Mouse (Mus musculus) midbrain, embryonic 13.5 days (tissue): ENCODE data around the gene Wee2. TPM values are rescaled to one million over a fixed set of nuclear protein-coding genes. Genes with fewer than 3 reads are reported as not detected.

Experiments used
- ATAC-seq: fragments of 200-750 bp; cut with Nextera tagmentation; 2 replicates; pipeline ENCODE4 v1.8.0; 2017; ENCODE audit warnings: mild to moderate bottlenecking, moderate TSS enrichment, moderate library complexity
- H3K27ac ChIP-seq: fragments of 300-500 bp; sonication (generic); 2 replicates; pipeline ENCODE4 v1.5.1; 2015; ENCODE audit warnings: inconsistent platforms, mild to moderate bottlenecking, moderate library complexity
- H3K27me3 ChIP-seq: fragments of 300-500 bp; sonication (generic); 2 replicates; pipeline ENCODE4 v1.6.1; 2015; ENCODE audit warnings: mild to moderate bottlenecking, inconsistent platforms
- H3K36me3 ChIP-seq: fragments of 300-500 bp; sonication (generic); 2 replicates; pipeline ENCODE4 v1.6.1; 2015; ENCODE audit warnings: mild to moderate bottlenecking, inconsistent platforms
- H3K4me1 ChIP-seq: fragments of 300-500 bp; sonication (generic); replicated peaks from 2 replicates; pipeline ENCODE4 v1.6.1; 2015; ENCODE audit warnings: inconsistent platforms
- H3K4me2 ChIP-seq: fragments of 300-500 bp; sonication (generic); replicated peaks from 2 replicates; pipeline ENCODE4 v1.6.1; 2015; ENCODE audit warnings: moderate library complexity, mild to moderate bottlenecking, inconsistent platforms
- H3K4me3 ChIP-seq: fragments of 300-500 bp; sonication (generic); replicated peaks from 2 replicates; pipeline ENCODE4 v1.5.1; 2015; ENCODE audit warnings: mild to moderate bottlenecking, inconsistent platforms
- H3K9ac ChIP-seq: fragments of 300-500 bp; sonication (generic); replicated peaks from 2 replicates; pipeline ENCODE4 v1.6.1; 2015; ENCODE audit warnings: mild to moderate bottlenecking, inconsistent platforms
- H3K9me3 ChIP-seq: fragments of 300-500 bp; sonication (generic); 2 replicates; pipeline ENCODE4 v1.6.1; 2016; ENCODE audit warnings: mild to moderate bottlenecking, inconsistent platforms
- WGBS: fragments of 180-500 bp; shearing (Covaris S2); methylation state at CpG from one replicate; pipeline ENCODE4 v1.1.7; 2015; 5-methylcytosine and 5-hydroxymethylcytosine counted together
- polyA plus RNA-seq: library from polyadenylated mRNA; unstranded; fragments of >200 nt; fragmentation: Nextera tagmentation; extraction: Ambion mirVana; gene quantifications from 2 replicates; pipeline ENCODE4 v1.2.1, GENCODE M21; 2015

Wee2 gene
- polyA plus RNA-seq, 1 experiment from 2014 or later = 0.13 TPM

DNA sequence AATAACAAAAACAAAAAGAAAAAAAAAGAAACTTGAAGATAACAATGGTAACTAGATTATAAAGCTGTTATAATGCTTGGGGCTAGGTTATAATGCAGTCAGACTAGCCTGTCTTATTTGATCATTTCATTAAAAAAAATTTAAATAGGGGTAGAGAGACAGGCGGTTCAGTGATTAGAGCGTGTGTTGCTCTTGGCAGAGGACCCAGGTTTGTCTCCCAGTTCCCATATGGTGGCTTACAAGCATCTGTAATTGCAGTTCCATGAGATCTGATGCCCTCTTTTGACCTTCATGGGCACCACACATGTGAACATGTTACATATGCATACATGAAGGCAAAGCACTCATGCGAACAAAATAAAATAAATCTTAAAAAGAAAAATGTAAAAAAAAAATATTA is 2.4 kb downstream of the Wee2 start:
- ATAC-seq = no peak
- Histone ChIP-seq H3K27me3 (peaks cover 18% of the 10 kb centered on the region), H3K4me2 (no peak overlapping the region), H3K9ac (no peak overlapping the region), H3K36me3 (no peaks in the 10 kb centered on the region), H3K9me3 (no peaks in the 10 kb centered on the region), H3K4me3 (no peak overlapping the region), H3K4me1 (0 out of 2 replicates have a peak, but pooled peaks cover 4% of the 10 kb centered on the region), H3K27ac (no peak overlapping the region)
- 71% methylated on average over 3 of the region's 3 CpGs for WGBS

DNA sequence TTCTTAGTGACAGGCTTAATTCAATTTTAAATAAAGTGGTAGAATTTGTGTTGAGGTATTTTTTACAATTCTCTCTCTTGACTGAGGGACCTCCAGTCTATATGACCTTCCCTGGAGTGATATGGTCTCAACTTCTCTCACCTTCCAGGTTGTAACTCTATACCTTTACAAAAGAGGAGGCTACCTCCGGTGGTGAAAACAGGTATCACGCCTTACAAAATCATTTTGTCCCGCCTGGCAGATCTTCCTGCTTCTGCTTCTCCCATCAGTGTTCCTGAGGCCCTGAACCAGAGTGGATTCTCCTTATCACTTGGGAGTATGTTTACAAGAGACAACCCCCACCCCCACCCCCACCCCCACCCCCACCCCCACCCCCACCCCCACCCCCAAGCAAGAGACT is 2.9 kb downstream of the Wee2 start:
- Histone ChIP-seq H3K4me2 (no peak overlapping the region), H3K9ac (no peak overlapping the region), H3K36me3 (no peaks in the 10 kb centered on the region), H3K9me3 (no peaks in the 10 kb centered on the region), H3K4me3 (no peak overlapping the region), H3K27me3 (peaks cover 18% of the 10 kb centered on the region), H3K4me1 (no peaks in the 10 kb centered on the region), H3K27ac (no peak overlapping the region)
- 40% methylated on average over 3 of the region's 3 CpGs for WGBS
- no peak for ATAC-seq

DNA sequence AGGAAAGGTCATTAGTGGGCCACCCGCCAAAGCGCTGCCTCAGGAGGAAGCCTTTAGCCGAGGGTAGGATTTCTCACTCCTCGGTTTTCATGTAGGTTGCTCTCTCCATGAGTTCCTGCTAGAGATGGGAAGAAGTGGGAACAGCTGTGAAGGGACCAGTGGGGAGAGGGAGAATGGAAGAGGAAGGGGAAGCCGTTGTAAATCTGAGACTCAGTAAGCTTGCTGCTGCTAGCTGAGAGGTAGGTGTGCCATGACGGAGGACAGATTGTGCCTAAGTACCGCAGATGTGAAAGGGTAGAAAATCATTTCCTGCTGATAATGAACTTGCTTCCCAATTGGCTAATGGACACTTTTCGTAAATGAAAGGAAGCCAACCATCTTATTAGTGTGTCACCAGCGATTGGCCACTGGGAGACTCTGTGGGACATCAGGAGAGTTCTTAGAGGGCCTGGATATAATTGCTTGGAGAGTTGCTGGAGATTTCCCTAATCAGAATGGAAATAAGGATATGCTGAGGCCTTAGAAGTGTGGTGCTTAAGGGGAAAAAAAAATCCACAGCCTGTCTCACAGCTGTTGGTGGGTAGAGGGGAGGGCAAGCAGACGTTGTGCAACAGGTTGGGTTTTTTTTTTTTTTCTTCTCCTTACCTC is 4.5 kb downstream of the Wee2 start:
- no peaks in the 10 kb centered on the region for H3K9me3 ChIP-seq
- H3K4me1 ChIP-seq = no peaks in the 10 kb centered on the region
- no peak overlapping the region for H3K27ac ChIP-seq
- H3K4me2 ChIP-seq = no peak overlapping the region
- WGBS = 45% methylated on average over 10 of the region's 10 CpGs
- peaks cover 6% of the 10 kb centered on the region for H3K27me3 ChIP-seq
- peak; percentile 58 for ATAC-seq
- H3K4me3 ChIP-seq = no peak overlapping the region
- no peak overlapping the region for H3K9ac ChIP-seq
- H3K36me3 ChIP-seq = no peaks in the 10 kb centered on the region

DNA sequence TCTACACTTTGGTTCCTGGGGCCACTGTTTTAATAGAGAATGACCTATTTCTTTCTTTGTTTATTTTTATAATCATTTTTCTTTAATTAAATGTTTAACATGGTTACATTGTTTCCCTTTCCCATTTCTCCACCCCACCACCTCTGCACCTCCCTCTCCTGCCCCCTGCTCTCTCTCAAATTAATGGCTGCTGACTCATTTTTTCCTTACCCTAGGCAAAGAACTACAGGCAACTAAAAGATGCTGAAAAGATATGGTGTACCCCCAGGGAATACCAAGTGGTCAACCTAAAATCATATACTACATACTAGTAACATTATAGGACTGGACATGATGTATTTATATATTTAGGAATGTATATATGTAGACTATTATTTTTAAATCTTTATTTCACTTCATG is 9.7 kb downstream of the Wee2 start:
- no peaks in the 10 kb centered on the region for H3K36me3 ChIP-seq
- no peak overlapping the region for H3K9ac ChIP-seq
- no peaks in the 10 kb centered on the region for H3K27me3 ChIP-seq
- ATAC-seq = no peak
- no peaks in the 10 kb centered on the region for H3K9me3 ChIP-seq
- no peak overlapping the region for H3K4me2 ChIP-seq
- no peak overlapping the region for H3K4me3 ChIP-seq
- H3K27ac ChIP-seq = no peak overlapping the region
- no peaks in the 10 kb centered on the region for H3K4me1 ChIP-seq

DNA sequence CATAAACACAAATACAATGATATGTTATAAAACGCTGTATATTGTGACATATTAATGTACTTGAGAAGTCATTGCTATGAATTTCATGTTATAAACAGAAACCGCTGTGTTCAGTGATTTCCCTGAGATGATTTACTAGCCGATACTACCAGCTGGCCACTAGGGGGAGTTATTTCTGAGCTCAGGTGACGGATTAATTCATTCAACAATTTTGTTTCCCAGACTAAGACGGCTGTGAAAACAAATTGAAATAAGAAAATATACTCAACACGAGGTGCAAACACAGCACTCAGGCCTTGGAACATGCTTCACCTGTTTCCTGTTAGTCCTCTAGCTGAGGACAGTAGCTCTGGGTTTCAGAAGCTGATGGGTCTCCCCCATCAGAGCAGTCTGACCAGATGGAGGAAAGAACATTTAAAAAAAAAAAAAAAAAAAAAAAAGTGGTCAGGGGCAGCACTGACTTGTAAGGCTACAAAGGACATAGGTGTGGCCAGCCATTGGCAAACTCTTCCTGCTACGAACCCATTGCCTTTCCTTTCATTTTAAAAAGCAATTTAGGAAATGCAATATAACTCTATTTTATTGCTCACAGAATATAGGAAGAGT is 15.7 kb downstream of the Wee2 start:
- H3K36me3 ChIP-seq = no peaks in the 10 kb centered on the region
- no peaks in the 10 kb centered on the region for H3K4me1 ChIP-seq
- no peak overlapping the region for H3K27ac ChIP-seq
- H3K4me2 ChIP-seq = no peak overlapping the region
- 0 out of 2 replicates have a peak, but pooled peaks cover under 1% of the 10 kb centered on the region for H3K27me3 ChIP-seq
- no peak for ATAC-seq
- H3K9ac ChIP-seq = no peak overlapping the region
- 21% methylated on average over 7 of the region's 7 CpGs for WGBS
- H3K4me3 ChIP-seq = no peak overlapping the region
- H3K9me3 ChIP-seq = no peaks in the 10 kb centered on the region

DNA sequence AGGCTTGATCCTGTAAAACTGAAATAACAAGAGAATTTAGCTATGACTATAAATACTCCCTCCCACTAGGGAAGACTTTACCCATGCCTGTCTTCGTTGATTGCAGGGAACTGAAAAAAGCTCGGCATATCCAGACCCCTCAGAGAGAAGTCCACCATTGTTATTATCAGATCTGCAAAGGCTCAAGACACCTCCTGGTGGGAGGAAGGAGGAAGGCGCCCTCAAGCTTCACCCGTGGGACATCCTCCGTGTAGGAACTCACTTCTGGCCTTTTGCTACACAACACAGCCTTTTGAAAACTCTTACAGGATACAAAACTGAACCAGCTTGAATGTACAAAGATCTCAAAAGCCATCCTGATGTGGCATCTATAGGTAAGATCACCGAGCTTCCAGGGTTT is 26.8 kb downstream of the Wee2 start:
- no peaks in the 10 kb centered on the region for H3K36me3 ChIP-seq
- 53% methylated on average over 6 of the region's 6 CpGs for WGBS
- 0 out of 2 replicates have a peak, but pooled peaks cover 2% of the 10 kb centered on the region for H3K4me1 ChIP-seq
- H3K9ac ChIP-seq = no peak overlapping the region
- no peak overlapping the region for H3K27ac ChIP-seq
- no peak overlapping the region for H3K4me3 ChIP-seq
- ATAC-seq = no peak
- H3K27me3 ChIP-seq = 0 out of 2 replicates have a peak, but pooled peaks cover 6% of the 10 kb centered on the region
- H3K9me3 ChIP-seq = no peaks in the 10 kb centered on the region
- no peak overlapping the region for H3K4me2 ChIP-seq

DNA sequence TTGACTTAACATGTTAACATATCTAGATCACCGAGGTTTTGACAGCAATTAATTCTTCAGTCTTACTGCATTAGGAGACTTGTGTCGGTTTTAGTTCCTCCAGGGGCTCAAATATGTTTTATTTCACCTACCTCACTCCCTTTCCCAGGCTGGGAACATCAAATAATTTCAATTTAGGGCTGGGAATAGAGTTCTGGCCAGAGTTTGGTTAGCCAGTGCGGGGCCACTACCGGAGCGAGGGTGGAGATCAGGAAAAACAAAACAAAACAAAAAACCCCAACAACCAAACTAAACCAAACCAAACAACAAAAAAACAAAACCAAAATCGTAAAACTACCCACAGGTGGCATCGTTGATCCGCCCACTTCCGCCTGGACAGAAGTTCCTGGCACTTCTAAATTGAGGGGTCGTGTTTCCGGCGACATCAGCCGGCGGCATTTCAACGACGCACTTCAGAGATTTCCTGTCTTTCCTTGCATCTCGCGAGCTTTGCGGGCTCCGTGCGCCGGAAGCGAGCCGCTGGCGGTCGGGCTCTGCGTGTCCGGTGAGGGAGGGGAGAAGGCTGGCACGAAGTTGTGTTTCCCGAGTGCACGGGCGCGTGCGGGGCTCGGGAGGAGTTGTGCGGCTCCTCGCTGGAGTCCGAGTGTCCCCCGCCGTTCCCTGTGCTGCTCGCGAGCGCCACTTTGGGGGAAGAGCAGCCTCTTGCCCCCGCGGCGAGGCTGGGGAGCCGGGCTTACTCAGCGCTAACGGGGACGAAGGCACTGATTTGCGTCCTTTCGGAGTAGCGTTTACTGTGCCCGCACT is 32.2 kb downstream of the Wee2 start, which contains the start of gene Ssbp1:
Gene Ssbp1 (plus strand): TSS at position 437 of the 804 bp plus-strand sequence.
- WGBS = under 1% methylated on average over 54 of the region's 54 CpGs
- Histone ChIP-seq H3K9ac (peak within 1 kb of the TSS; percentile 86), H3K4me3 (peak within 1 kb of the TSS; percentile 78), H3K4me1 (peaks cover 21% of the 10 kb centered on the region), H3K36me3 (peaks cover 24% of the 10 kb centered on the region), H3K27me3 (no peaks in the 10 kb centered on the region), H3K27ac (peak within 1 kb of the TSS; percentile 94), H3K9me3 (no peaks in the 10 kb centered on the region), H3K4me2 (peak within 1 kb of the TSS; percentile 71)
- ATAC-seq = peak; percentile 98

DNA sequence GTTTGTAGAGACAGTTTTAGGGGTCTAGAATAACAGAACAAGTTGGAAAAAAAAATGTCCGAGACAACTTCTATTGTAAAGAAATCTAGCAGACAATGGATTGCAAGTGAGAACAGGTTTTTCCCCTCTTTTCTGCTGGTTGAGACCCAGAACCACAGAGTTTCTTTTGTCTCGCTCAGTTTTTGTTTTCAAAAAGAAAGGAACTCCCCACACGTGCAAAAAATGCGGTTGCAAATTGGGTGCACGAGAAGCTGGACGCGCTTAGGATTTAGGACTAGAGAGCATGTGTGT is 32.8 kb downstream of the Wee2 start:
- H3K9ac ChIP-seq = peak overlapping the region; percentile 86
- ATAC-seq = peak; percentile 21
- no peaks in the 10 kb centered on the region for H3K27me3 ChIP-seq
- peaks cover 27% of the 10 kb centered on the region for H3K36me3 ChIP-seq
- no peaks in the 10 kb centered on the region for H3K9me3 ChIP-seq
- peak overlapping the region; percentile 94 for H3K27ac ChIP-seq
- peak overlapping the region; percentile 71 for H3K4me2 ChIP-seq
- peak overlapping the region; percentile 78 for H3K4me3 ChIP-seq
- WGBS = under 1% methylated on average over 7 of the region's 7 CpGs
- peaks cover 21% of the 10 kb centered on the region for H3K4me1 ChIP-seq

DNA sequence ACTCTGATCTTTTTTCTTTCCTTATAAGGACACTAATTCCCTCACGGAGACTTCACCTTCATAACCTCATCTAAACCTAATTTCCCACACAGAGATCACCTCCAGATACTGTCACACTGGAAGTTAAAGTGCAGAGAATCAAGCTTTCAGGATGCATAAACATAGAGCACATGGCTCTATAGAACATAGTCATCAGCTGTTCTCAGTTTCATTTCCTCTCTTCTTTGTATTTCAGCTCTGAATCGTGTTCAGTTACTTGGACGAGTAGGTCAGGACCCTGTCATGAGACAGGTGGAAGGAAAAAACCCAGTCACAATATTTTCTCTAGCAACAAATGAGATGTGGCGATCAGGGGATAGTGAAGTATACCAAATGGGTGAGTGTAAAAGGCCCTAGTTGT is 37.2 kb downstream of the Wee2 start:
- Histone ChIP-seq H3K36me3 (peaks cover 51% of the 10 kb centered on the region), H3K4me3 (no peak overlapping the region), H3K4me1 (peaks cover 19% of the 10 kb centered on the region), H3K27ac (no peak overlapping the region), H3K27me3 (no peaks in the 10 kb centered on the region), H3K9me3 (no peaks in the 10 kb centered on the region), H3K4me2 (no peak overlapping the region), H3K9ac (no peak overlapping the region)
- 94% methylated on average over 4 of the region's 4 CpGs for WGBS
- ATAC-seq = no peak

DNA sequence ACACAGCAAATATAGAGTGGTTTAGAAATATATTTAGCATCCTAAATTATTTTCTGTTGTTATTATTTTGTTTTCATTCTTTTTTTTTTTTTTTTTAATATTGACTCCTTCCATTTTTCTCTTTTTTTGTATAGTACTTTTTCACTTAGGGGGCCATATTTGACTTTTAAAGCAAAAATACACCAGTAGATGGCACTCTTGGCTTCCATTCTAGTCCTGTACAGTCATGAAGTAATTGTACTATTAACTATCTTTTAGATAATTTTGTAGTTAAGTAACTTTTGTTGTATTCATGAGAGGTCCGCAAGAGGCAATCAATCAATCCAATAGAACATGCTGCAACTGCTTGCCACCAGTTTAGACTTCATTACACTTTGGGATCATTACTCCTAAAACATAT is 40.8 kb downstream of the Wee2 start:
- 96% methylated on average over 1 of the region's 1 CpGs for WGBS
- no peaks in the 10 kb centered on the region for H3K9me3 ChIP-seq
- no peak overlapping the region for H3K4me3 ChIP-seq
- no peaks in the 10 kb centered on the region for H3K27me3 ChIP-seq
- H3K9ac ChIP-seq = no peak overlapping the region
- H3K27ac ChIP-seq = no peak overlapping the region
- H3K4me2 ChIP-seq = no peak overlapping the region
- H3K4me1 ChIP-seq = no peaks in the 10 kb centered on the region
- peaks cover 69% of the 10 kb centered on the region for H3K36me3 ChIP-seq
- no peak for ATAC-seq

DNA sequence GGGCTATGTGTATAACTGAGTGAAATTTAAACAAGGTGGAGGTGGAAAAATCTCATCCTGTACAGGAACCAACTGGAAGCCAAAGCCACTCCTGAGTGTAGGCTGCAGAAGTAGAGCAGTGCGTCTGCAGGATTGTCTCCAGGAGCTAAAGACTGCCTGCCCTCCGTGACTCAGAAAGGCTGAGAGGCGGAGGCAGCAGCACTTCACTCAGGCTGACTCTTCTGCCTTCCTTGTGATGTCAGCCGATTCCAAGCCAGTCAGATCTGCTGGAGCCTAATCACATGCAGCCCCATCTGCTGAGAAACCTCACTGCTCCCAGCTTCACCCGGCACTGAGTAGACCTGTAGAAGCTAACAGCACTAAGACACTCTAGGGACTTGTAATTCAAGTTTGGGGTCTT is 43.4 kb downstream of the Wee2 start:
- Histone ChIP-seq H3K4me2 (no peak overlapping the region), H3K9me3 (no peaks in the 10 kb centered on the region), H3K36me3 (peaks cover 57% of the 10 kb centered on the region), H3K27ac (no peak overlapping the region), H3K27me3 (no peaks in the 10 kb centered on the region), H3K9ac (no peak overlapping the region), H3K4me3 (no peak overlapping the region), H3K4me1 (no peaks in the 10 kb centered on the region)
- WGBS = 92% methylated on average over 5 of the region's 5 CpGs
- no peak for ATAC-seq

DNA sequence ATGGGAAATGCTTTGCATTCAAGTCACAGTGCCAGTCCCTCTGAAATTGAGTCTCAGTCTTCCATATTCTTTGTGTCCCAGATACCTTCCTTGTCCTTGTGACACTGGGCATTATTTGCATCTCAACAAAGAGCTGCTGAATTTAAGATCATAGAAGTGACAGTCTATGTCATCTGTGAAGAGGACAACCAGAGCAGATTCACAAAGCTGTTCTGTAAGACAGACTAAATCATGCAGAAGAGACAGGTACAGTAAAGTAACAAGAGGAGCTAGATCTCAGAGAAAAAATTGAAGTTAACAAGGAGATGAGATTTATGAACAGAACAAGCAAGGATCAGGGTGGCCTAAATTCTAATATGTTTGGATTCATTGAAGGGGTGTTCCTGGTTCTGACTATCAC is 52.0 kb downstream of the Wee2 start, which contains the start of gene Tas2r137:
Gene Tas2r137 (plus strand): TSS at position 301 of the 400 bp plus-strand sequence.
- Histone ChIP-seq H3K27me3 (no peaks in the 10 kb centered on the region), H3K4me2 (no peak within 1 kb of the TSS), H3K27ac (no peak within 1 kb of the TSS), H3K9ac (no peak within 1 kb of the TSS), H3K4me1 (no peaks in the 10 kb centered on the region), H3K36me3 (no peaks in the 10 kb centered on the region), H3K4me3 (no peak within 1 kb of the TSS), H3K9me3 (no peaks in the 10 kb centered on the region)
- ATAC-seq = no peak
